Mouse (Mus musculus) right cerebral cortex, adult 2 months (tissue): ENCODE measurements at regions not wholly inside any gene's neighbourhood (a gene's known extent, or its start where the extent isn't known, plus 50 kb on each side); places are given as distances from the start of the nearest gene placed in this dataset.

Source experiments
- DNase-seq, 2 experiments: peaks; one replicate each; pipeline ENCODE4 v3.0.0; 2021 to 2022; ENCODE audit warnings: low spot score in 2 of 2

- no peak for DNase-seq
Measured at GRCm38 (mm10) chr2:117023436-117023835, 97.7 kb upstream of the Spred1 start.

- no peak for DNase-seq
Measured at GRCm38 (mm10) chr2:117027071-117027470, 94.1 kb upstream of the Spred1 start.

DNA sequence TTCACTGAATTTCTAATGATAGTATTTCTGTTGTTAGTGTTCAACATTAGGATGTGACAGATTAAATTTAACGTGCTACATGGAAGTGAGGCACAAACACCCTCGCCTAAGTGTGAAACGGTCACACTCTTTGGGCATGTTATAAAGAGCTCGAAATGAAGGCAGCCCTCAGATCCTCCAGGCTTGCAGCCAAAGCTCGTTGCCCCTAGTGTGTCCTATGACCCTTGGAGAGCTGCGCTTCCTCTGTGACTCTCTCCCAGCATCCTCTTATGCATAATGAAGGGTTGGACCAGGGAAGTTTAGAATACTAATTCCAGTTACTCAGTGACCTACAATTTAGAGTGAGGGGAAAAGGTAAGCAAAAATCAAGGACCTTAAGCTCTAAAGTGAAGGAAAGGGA is 92.4 kb upstream of the Spred1 start:
- DNase-seq: no peak

DNA sequence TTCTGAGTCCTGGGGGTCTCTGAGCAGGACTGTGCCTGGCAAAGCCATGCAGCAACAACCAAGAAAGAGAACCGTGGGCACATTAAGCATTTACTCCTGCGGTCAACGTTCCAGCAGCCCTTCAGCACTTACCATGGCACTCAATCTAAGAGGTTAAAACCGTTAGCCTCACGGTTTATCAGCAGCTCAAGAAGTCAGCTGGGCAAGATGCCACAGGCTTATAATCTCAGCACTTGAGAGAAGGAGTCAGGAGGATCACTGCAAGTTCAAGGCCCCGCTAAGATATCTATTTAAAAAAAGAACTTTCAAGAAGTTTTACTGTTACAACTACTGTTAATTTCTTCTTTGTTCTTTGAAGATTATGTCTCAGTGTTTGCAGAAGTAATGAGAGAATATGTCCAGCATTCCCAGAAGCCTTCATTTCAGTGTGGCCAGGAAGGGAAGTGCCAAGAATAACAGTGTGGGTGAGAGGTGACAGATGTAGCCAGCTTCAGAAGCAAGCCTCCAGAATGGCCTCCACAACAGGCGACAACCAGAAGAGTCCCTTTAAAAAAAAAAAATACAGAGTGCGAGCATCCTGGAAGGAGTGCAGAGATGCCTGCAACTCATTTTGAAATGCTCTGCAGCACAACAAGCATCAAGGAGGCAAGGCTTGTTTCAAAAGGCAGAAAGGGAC is 84.8 kb upstream of the Spred1 start:
- no peak for DNase-seq

- DNase-seq: no peak
Measured at GRCm38 (mm10) chr2:117040211-117040610, 81.0 kb upstream of the Spred1 start.

DNA sequence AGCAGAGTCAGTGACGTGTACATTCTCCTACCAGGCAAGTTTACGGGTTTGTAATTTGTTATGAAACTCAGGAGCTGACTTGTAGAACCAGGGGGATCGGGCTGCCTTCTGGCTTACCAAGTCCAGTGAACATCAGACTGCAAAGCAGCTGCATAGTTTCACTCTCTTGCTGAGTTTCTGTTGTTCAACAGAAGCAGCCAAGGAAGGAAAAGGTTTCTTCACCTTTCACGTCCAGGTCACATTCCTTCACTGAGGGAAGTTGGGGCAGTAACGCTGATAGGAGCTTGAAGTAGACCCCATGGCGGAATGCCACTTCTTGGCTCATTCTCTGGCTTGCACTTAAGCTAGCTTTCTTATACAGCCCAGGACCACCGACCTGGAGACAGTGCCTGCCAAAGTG is 77.3 kb upstream of the Spred1 start:
- no peak for DNase-seq

DNA sequence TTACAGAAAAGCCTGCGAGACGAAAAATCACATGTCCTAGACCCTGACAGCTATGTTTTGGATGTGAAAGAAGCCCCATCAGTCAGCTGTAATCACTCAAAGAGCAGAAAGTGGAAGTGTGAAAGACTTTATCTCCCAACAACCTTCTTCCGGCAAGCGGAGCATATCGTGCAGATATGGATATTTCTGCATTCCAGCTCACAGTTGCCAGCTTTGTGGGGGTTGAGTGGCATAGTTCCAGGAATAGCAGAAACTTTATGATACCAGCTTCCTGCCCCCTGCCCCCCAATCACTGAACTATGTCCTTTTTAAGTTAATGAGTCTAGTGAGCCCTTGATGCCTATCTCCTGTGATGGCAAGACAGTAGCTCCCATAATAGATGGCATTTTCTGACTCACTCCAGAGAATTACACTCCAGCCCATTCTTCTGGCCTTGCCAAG is 72.9 kb upstream of the Spred1 start:
- DNase-seq: peak in 1 of 2 experiments; percentile 22

DNA sequence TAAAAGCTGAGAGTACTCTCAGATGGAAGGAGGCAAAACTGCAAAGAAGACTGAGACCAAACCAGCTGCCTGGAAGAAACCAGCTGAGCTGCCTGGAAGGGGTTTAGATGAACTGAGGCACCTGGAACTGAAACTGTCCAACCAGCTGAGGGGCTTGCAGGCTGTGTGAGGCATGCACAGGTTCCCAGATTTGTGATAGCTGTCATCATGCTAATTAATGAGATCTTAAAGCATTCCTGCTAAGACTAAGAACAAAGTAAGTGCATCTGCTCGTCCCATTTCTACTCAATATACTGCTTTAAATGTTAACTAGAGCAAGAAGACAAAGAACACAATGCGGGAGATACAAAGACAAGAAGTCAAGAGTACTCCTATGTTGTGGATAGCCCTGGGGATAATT is 71.1 kb upstream of the Spred1 start:
- DNase-seq: no peak

- no peak for DNase-seq
Measured at GRCm38 (mm10) chr2:117064126-117064525, 57.0 kb upstream of the Spred1 start.

DNA sequence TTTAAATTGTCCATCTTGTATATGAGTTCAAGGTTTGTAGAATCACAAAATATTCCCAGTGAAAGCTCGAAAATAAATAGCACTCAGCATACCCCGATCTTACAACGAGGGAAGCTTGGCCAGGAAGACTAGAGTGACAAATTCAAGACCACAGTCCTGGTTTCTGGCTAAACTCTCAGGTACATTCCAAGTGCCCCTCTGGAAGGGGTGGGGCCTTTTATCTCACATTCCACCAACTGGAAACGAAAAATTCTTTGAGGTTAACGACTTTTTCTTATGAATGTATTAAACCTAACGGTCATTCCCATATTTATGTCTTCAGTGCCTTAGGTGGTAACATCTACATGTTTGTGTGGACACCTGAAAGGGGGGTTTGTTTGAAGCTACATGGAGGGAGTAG is 50.8 kb upstream of the Spred1 start:
- DNase-seq: no peak

DNA sequence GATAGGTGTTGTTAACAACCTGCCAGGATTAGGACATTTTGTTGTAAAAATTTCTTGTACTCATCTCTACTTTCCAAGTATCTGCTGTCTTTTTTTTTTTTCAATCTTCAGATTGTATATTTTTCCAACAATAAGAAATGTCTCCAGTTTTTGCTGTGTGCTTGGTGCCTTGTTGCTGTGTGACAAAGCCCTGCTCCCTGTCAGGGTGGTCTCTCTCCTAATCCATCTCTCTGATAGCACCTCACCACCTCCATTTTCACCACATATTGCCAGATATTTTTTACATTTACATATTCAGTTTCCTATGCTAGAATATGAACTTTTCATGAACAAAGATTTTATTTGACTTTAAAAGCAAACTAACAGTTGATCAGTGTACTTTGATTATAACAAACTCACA is 50.1 kb upstream of the Spred1 start:
- no peak for DNase-seq
